ENCODE assay signal across 8 mouse cellular contexts in the genomic region with DNA sequence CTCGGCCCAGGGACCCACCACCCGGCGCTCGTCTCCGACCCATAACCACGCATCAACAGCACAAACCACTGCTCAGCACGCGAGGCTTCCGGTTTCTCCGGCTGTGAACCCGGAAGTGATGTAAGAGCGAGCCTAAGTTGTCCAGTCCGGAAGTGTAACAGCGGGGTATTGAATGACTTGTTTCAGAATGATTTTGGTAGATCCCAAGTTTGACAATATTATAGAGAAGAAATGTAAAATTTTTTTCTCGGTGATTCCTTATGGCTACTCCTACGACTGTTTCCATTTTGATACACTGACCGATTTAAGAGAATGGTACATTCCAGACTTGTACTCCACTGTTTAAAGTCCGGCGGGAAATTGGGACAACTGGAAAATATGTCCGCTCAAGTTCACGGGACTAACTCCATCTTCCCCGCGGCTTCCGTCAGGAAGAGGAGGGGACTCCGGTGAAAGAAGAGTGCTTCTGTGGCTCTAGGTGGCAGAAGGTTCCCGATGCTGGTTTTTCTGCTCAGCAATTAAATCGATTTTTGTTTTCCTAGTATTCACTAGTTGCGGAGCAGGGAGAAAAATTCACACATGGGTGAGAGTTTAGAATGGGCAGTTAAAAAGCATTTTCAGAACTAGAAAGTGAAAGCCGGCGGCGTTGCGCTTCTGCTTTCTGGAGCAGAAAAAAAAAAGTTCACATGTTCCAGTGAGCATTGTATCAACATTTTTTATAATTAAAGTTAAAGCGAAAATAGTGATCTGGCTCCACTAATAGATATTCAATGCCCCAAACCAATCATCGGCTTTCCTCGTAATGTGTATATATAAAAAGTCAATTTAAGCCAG. TPM values are rescaled to one million over a fixed set of nuclear protein-coding genes. Genes with fewer than 3 reads are reported as not detected.
DNase-seq lines count a peak whose midpoint lies in the region; ATAC-seq and TF ChIP-seq lines count a peak whose summit lies in the region.

A gene (minus strand): TSS at position 99 of the 834 bp plus-strand sequence.

- no peaks in the 10 kb centered on the region for H3K9me3 ChIP-seq in embryonic facial prominence, embryonic 14.5 days (ENCODE audit: control insufficient read depth, low read length)
- no peaks in the 10 kb centered on the region for H3K9me3 ChIP-seq in limb, embryonic 13.5 days
- H3K9me3 ChIP-seq in midbrain, embryonic 16.5 days (replicated peaks; ENCODE audit: control insufficient read depth, low read length, poor library complexity, severe bottlenecking): no peaks in the 10 kb centered on the region

- H3K9ac ChIP-seq in embryonic facial prominence, embryonic 14.5 days (ENCODE audit: low read depth, low read length): peak within 1 kb of the TSS; percentile 81
- H3K9ac ChIP-seq in heart, adult 2 months (ENCODE audit: low read depth, low read length): peak within 1 kb of the TSS; percentile 72
- H3K9ac ChIP-seq in limb, embryonic 13.5 days: peak within 1 kb of the TSS; percentile 83
- H3K9ac ChIP-seq in midbrain, embryonic 16.5 days (ENCODE audit: low read depth, low read length): peak within 1 kb of the TSS; percentile 64

- H3K36me3 ChIP-seq in embryonic facial prominence, embryonic 14.5 days (ENCODE audit: control insufficient read depth, insufficient read depth, low read length): peaks cover 30% of the 10 kb centered on the region
- H3K36me3 ChIP-seq in heart, adult 2 months (ENCODE audit: control insufficient read depth, insufficient read depth, low read length): peaks cover 3% of the 10 kb centered on the region
- peaks cover 29% of the 10 kb centered on the region for H3K36me3 ChIP-seq in limb, embryonic 13.5 days
- H3K36me3 ChIP-seq in midbrain, embryonic 16.5 days (ENCODE audit: control insufficient read depth, insufficient read depth, low read length): peaks cover 5% of the 10 kb centered on the region

- peaks cover 8% of the 10 kb centered on the region; the same call in 1 of the 2 replicates for H3K4me1 ChIP-seq in embryonic facial prominence, embryonic 14.5 days (ENCODE audit: control insufficient read depth, insufficient read depth, low read length)
- H3K4me1 ChIP-seq in heart, adult 2 months (ENCODE audit: control insufficient read depth, insufficient read depth, low read length): peaks cover 5% of the 10 kb centered on the region
- peaks cover 13% of the 10 kb centered on the region for H3K4me1 ChIP-seq in limb, embryonic 13.5 days
- H3K4me1 ChIP-seq in midbrain, embryonic 16.5 days (ENCODE audit: control insufficient read depth, insufficient read depth, low read length): peaks cover 11% of the 10 kb centered on the region

- peak; percentile 87 for TF ChIP-seq POLR2A in heart, adult 2 months (IDR thresholded peaks at IDR 0.05; ENCODE audit: insufficient read depth, low read depth, low read length)

- peak within 1 kb of the TSS; percentile 87 for H3K4me3 ChIP-seq in embryonic facial prominence, embryonic 14.5 days (ENCODE audit: low read depth, low read length)
- peak within 1 kb of the TSS; percentile 71 for H3K4me3 ChIP-seq in heart, adult 2 months
- peak within 1 kb of the TSS; percentile 90 for H3K4me3 ChIP-seq in limb, embryonic 13.5 days
- H3K4me3 ChIP-seq in midbrain, embryonic 16.5 days (ENCODE audit: low read depth, low read length): peak within 1 kb of the TSS; percentile 90

- TF ChIP-seq CTCF in heart, adult 2 months (IDR thresholded peaks at IDR 0.05): peak; percentile 67

- 5% methylated on average over 35 of the region's 35 CpGs for WGBS in embryonic facial prominence, embryonic 14.5 days
- 3% methylated on average over 35 of the region's 35 CpGs for WGBS in heart, adult 2 months
- WGBS in limb, embryonic 13.5 days: 3% methylated on average over 35 of the region's 35 CpGs
- 4% methylated on average over 35 of the region's 35 CpGs for WGBS in midbrain, embryonic 16.5 days

- ATAC-seq in embryonic facial prominence, embryonic 14.5 days (ENCODE audit: low read depth): peak; percentile 94
- ATAC-seq in limb, embryonic 13.5 days (ENCODE audit: low FRiP score, low read depth): peak; percentile 96
- peak; percentile 97 for ATAC-seq in midbrain, embryonic 16.5 days

- H3K4me2 ChIP-seq in embryonic facial prominence, embryonic 14.5 days (ENCODE audit: low read depth, low read length): peak within 1 kb of the TSS; percentile 95
- peak within 1 kb of the TSS; percentile 94 for H3K4me2 ChIP-seq in limb, embryonic 13.5 days (replicated peaks)
- peak within 1 kb of the TSS; percentile 100 for H3K4me2 ChIP-seq in midbrain, embryonic 16.5 days (ENCODE audit: low read length)

- peak; percentile 87 for TF ChIP-seq EP300 in heart, adult 2 months (IDR thresholded peaks at IDR 0.05; ENCODE audit: insufficient read depth, low read depth, low read length)

- H3K79me2 ChIP-seq in heart, adult 2 months (replicated peaks; ENCODE audit: control insufficient read depth, insufficient read depth, low read length): no peaks in the 10 kb centered on the region; the same call in 1 of the 2 replicates

- H3K27ac ChIP-seq in embryonic facial prominence, embryonic 14.5 days (replicated peaks; ENCODE audit: low read depth, low read length): peak within 1 kb of the TSS; percentile 74
- H3K27ac ChIP-seq in heart, adult 2 months: peak within 1 kb of the TSS; percentile 98
- H3K27ac ChIP-seq in limb, embryonic 13.5 days: no peak within 1 kb of the TSS; the same call in 1 of the 2 replicates
- peak within 1 kb of the TSS; percentile 75 for H3K27ac ChIP-seq in midbrain, embryonic 16.5 days (ENCODE audit: low read length)

- intact Hi-C loops in heart, adult 2 months (cut with DNase I): loop anchor here (2.0 kb wide), 1 partner anchor 767 kb away; no protein-coding TSS in a partner anchor

- peak; percentile 97 for DNase-seq in 3T3-L1 (ENCODE audit: low read depth, low spot score)
- peak; percentile 28 to 72 for DNase-seq in adrenal gland, postnatal 4 days (ENCODE audit: low spot score in 2 of 2)
- peak; percentile 97 for DNase-seq in embryonic facial prominence, embryonic 14.5 days (ENCODE audit: low spot score)
- peak; percentile 78 to 88 for DNase-seq in heart, adult 2 months
- DNase-seq in kidney, adult 8-10 months: peak; percentile 88 to 91
- peak; percentile 75 to 89 for DNase-seq in spleen, postnatal 10 days (ENCODE audit: low spot score in 2 of 2)

- no peaks in the 10 kb centered on the region for H3K27me3 ChIP-seq in embryonic facial prominence, embryonic 14.5 days (replicated peaks; ENCODE audit: control insufficient read depth, insufficient read depth, low read length)
- H3K27me3 ChIP-seq in heart, adult 2 months (ENCODE audit: control insufficient read depth, insufficient read depth, low read length): no peaks in the 10 kb centered on the region
- H3K27me3 ChIP-seq in limb, embryonic 13.5 days: no peaks in the 10 kb centered on the region
- H3K27me3 ChIP-seq in midbrain, embryonic 16.5 days (ENCODE audit: control insufficient read depth, insufficient read depth, low read depth, low read length): no peaks in the 10 kb centered on the region; the same call in 1 of the 2 replicates

RNA-seq across cellular contexts. Expression of the gene that starts here (rescaled TPM):
- 10 to 100 TPM; 51.5 to 52.0 TPM for total RNA-seq in adrenal gland, postnatal 4 days (2021)
- polyA plus RNA-seq in embryonic facial prominence, embryonic 14.5 days (2014; fragmentation: Nextera tagmentation; extraction: Ambion mirVana): 52.2 and 59.3 TPM in 2 replicates
- 10 to 100 TPM; 19.6 to 21.2 TPM for total RNA-seq in heart, adult 2 months (2021)
- polyA plus RNA-seq in heart, adult 2 months (2012; rRNA removed): 5.5 and 7.5 TPM in 2 replicates
- polyA plus RNA-seq in limb, embryonic 13.5 days (2015; fragmentation: Nextera tagmentation; extraction: Ambion mirVana): 75.7 and 81.8 TPM in 2 replicates
- polyA plus RNA-seq in midbrain, embryonic 16.5 days (2015; fragmentation: Nextera tagmentation; extraction: Ambion mirVana): 39.1 and 51.6 TPM in 2 replicates
